Mouse (Mus musculus): ENCODE measurements at regions not wholly inside any gene's neighbourhood (a gene's known extent, or its start where the extent isn't known, plus 50 kb on each side); places are given as distances from the start of the nearest gene placed in this dataset.
A peak's percentile ranks its signal among the peaks of the same experiment; 100 is the strongest.
"Not testable (repeated sequence)": the region's sequence is repeated elsewhere in the genome, so short reads cannot be mapped to it uniquely, and the experiment has no call there.

DNA sequence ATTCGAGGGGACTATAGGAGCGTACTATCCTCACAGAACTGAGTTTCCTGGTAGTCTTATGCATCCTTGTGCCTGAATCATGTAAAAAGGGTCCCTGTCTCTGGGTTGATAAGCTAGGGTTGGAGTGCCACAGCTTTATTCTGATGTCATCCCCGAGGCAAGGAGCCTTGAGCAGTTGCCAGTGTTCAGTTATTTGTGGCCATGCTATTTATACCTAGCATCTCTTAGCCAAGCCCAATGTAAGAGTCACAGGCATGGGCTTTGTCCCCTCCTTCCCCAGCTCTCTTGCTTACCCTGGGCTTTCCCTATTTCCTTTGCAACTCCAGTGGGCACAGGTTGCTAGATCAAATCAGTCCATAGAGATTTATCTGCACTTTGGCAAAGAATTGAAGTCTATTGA, 288.6 kb downstream of the Cyp26b1 start:
- H3K27me3 ChIP-seq: no peaks in the 10 kb centered on the region
- no peaks in the 10 kb centered on the region for H3K36me3 ChIP-seq (ENCODE audit: poor library complexity, severe bottlenecking)
- no peak overlapping the region for H3K27ac ChIP-seq
- H3K9me3 ChIP-seq (replicated peaks): no peaks in the 10 kb centered on the region
- ATAC-seq: no peak
- no peaks in the 10 kb centered on the region for H3K4me1 ChIP-seq
- H3K4me3 ChIP-seq: no peak overlapping the region
- H3K9ac ChIP-seq: no peak overlapping the region
- 85% methylated on average over 3 of the region's 3 CpGs for WGBS
- no peak overlapping the region for H3K4me2 ChIP-seq

- 81% methylated on average over 3 of the region's 3 CpGs for WGBS
- not testable (repeated sequence) for H3K4me3 ChIP-seq; H3K4me1 ChIP-seq; H3K27ac ChIP-seq; ATAC-seq; H3K4me2 ChIP-seq; H3K9me3 ChIP-seq (replicated peaks); H3K36me3 ChIP-seq (ENCODE audit: poor library complexity, severe bottlenecking); H3K27me3 ChIP-seq; H3K9ac ChIP-seq
These were observed 290.8 kb downstream of the Cyp26b1 start for GRCm38 (mm10) chr6:84302916-84303315.

- H3K4me2 ChIP-seq: no peak overlapping the region
- H3K27ac ChIP-seq: no peak overlapping the region
- H3K27me3 ChIP-seq: no peaks in the 10 kb centered on the region
- no peaks in the 10 kb centered on the region for H3K4me1 ChIP-seq
- ATAC-seq: no peak
- no peaks in the 10 kb centered on the region for H3K36me3 ChIP-seq (ENCODE audit: poor library complexity, severe bottlenecking)
- WGBS: 78% methylated on average over 2 of the region's 2 CpGs
- no peaks in the 10 kb centered on the region for H3K9me3 ChIP-seq (replicated peaks)
- no peak overlapping the region for H3K9ac ChIP-seq
- no peak overlapping the region for H3K4me3 ChIP-seq
These were observed 291.5 kb downstream of the Dysf start for GRCm38 (mm10) chr6:84299936-84300335.

GRCm38 (mm10) chr6:84299146-84299545, 290.8 kb downstream of the Dysf start:
- H3K27ac ChIP-seq: no peak overlapping the region
- no peak overlapping the region for H3K9ac ChIP-seq
- H3K9me3 ChIP-seq (replicated peaks): no peaks in the 10 kb centered on the region
- ATAC-seq: no peak
- no peak overlapping the region for H3K4me2 ChIP-seq
- no peaks in the 10 kb centered on the region for H3K36me3 ChIP-seq (ENCODE audit: poor library complexity, severe bottlenecking)
- H3K27me3 ChIP-seq: no peaks in the 10 kb centered on the region
- H3K4me1 ChIP-seq: no peaks in the 10 kb centered on the region
- H3K4me3 ChIP-seq: no peak overlapping the region

GRCm38 (mm10) chr6:84273907-84274306, 265.5 kb downstream of the Dysf start:
- not testable (repeated sequence) for H3K4me3 ChIP-seq; H3K36me3 ChIP-seq (ENCODE audit: poor library complexity, severe bottlenecking); H3K27me3 ChIP-seq; ATAC-seq; H3K9ac ChIP-seq; H3K9me3 ChIP-seq (replicated peaks); H3K27ac ChIP-seq; H3K4me2 ChIP-seq
- peaks cover 10% of the 10 kb centered on the region for H3K4me1 ChIP-seq

DNA sequence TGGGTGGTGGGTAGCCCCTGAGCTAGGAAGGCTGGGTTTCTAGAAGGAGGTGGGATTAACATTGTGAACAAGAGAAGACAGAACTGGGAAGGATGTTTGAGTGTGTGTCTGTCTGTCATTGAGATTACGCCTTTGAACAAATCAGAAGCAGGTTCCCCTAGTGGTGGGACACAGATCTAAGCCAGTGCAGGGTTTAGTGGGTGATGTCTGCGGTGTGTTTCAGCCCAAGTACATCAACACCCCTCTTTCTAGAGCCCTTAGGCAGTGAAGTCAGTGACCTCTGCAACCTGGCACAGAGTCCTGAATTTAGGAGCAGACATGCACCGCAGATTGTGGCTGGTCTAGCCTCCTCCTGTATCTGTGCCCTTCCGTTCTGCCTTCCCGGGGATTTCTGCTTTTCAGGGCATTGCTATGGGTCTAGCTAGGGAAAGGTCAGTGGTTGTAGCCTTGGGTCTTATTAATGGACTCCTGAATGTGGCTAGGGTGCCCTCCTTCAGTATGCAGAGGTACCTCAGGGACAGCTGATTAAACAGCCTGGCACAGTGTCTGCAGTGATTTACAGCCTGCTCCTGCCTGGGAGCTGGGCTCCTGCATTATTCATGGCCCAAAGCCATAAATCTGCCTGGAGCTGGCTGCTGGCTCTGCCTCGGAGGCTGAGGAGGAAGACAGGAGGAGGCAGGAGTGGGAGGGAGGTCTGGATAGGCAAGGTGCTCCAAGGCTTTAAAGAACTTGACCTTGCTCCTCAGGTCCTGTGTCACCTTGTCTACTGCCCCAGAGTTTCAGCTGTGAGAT, 264.3 kb downstream of the Dysf start:
- Histone ChIP-seq H3K4me2 (no peak overlapping the region), H3K4me1 (peaks cover 10% of the 10 kb centered on the region), H3K9me3 (replicated peaks) (no peaks in the 10 kb centered on the region), H3K36me3 (ENCODE audit: poor library complexity, severe bottlenecking) (no peaks in the 10 kb centered on the region), H3K27me3 (no peaks in the 10 kb centered on the region), H3K9ac (no peak overlapping the region), H3K27ac (no peak overlapping the region), H3K4me3 (no peak overlapping the region)
- WGBS: 72% methylated on average over 6 of the region's 6 CpGs
- ATAC-seq: peak; percentile 87

DNA sequence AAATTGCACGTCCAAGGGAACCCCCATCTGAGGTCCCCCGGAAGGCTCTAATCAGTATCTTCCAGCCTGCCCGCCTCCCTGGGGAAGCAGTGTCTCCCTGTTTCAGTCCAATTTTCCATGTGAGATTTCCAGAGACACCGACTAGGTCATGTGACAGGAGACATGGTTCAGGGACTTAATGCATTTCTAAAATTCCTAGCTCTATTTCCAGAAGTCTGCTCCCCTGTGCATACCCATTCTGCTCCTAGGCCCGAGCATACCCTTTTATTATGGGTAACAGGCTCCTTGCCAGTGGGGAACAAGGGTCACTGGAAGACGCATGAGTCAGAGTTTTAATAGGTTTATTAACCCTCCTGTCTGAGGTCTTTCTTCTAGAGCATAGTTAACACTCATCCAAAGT, 263.6 kb downstream of the Dysf start:
- Histone ChIP-seq H3K4me2 (no peak overlapping the region), H3K27ac (no peak overlapping the region), H3K36me3 (ENCODE audit: poor library complexity, severe bottlenecking) (no peaks in the 10 kb centered on the region), H3K4me1 (peaks cover 10% of the 10 kb centered on the region), H3K27me3 (no peaks in the 10 kb centered on the region), H3K9me3 (replicated peaks) (no peaks in the 10 kb centered on the region), H3K4me3 (no peak overlapping the region), H3K9ac (no peak overlapping the region)
- 81% methylated on average over 6 of the region's 6 CpGs for WGBS
- ATAC-seq: no peak

DNA sequence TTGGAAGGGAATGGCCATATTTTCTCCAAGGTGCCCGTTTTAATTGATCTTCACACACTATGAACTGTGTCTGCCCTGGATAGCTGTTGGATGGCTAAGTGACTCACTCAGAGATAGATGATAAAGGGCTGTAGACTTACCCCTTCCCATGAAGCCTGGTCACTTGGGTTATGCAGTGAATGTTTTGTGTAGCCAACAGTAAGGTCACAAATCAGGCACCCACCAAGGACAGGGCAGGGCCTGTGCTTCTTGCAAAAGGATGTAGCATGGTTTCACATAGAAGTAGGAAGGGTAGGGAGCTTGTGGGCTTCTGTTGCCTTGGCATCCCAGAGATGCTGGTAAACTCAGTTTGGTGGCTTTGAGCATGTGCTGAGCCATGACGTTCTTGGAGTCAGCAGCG, 263.1 kb downstream of the Dysf start:
- no peak for ATAC-seq
- H3K4me2 ChIP-seq: no peak overlapping the region
- H3K36me3 ChIP-seq (ENCODE audit: poor library complexity, severe bottlenecking): no peaks in the 10 kb centered on the region
- no peaks in the 10 kb centered on the region for H3K9me3 ChIP-seq (replicated peaks)
- H3K4me3 ChIP-seq: no peak overlapping the region
- H3K4me1 ChIP-seq: peaks cover 10% of the 10 kb centered on the region
- no peak overlapping the region for H3K9ac ChIP-seq
- 88% methylated on average over 3 of the region's 3 CpGs for WGBS
- H3K27ac ChIP-seq: no peak overlapping the region
- H3K27me3 ChIP-seq: no peaks in the 10 kb centered on the region

DNA sequence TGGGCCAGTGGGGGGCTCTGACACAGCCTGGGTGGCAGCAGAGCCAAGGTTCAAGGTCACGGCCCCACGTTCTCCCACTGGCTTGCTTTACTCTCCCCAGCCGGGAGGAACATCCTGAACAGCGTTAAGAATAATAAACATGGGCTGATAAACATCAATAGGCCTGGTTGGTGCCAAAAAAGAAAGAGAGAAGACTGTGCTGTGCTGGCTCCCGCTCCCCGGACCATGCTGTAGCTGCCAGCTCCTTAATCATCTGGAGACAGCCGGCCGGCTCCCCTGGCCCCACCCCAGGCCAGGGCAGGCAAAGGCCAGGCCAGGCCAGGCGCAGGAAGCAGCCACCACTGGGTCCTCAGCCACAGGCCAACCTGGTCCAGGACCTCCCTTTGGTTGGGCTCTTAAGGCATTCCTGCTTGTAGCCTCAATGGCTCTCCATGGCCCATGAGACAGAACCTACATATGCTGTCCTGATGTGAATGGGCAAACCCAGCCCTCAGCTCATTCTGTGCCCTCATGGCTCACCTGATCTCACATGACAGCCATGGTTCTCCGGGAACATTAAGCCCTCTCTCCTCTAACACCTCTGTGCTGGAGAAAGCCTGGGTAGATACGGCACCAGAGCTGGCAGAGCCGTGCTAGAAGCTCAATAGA, 262.3 kb downstream of the Dysf start:
- ATAC-seq: no peak
- peaks cover 10% of the 10 kb centered on the region for H3K4me1 ChIP-seq

DNA sequence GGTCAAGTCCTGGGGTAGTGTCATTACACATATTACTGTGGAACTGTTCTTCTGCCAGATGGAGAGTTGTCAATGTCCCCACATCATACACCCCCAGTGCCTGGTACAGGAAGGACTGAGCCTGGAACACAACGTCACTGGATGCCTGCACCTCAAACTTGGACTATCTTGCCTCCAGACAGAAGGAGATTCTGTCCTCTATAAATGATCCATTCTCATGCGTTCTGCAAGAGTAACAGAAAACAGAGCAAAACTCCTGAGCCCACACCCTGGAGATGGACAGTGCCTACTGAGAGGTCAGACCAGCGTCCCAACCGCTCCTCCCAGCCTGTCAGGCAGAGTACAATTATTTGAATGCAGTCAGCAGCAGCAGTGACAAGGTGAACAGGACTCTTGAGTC, 261.1 kb downstream of the Dysf start:
- no peak for ATAC-seq
- H3K36me3 ChIP-seq (ENCODE audit: poor library complexity, severe bottlenecking): no peaks in the 10 kb centered on the region
- no peak overlapping the region for H3K9ac ChIP-seq
- H3K4me2 ChIP-seq: no peak overlapping the region
- peaks cover 10% of the 10 kb centered on the region for H3K4me1 ChIP-seq
- H3K9me3 ChIP-seq (replicated peaks): no peaks in the 10 kb centered on the region
- no peak overlapping the region for H3K4me3 ChIP-seq
- no peaks in the 10 kb centered on the region for H3K27me3 ChIP-seq
- WGBS: 92% methylated on average over 4 of the region's 4 CpGs
- H3K27ac ChIP-seq: no peak overlapping the region

More for the DNA sequence above, 262.3 kb downstream of the Dysf start:
- no peaks in the 10 kb centered on the region for H3K9me3 ChIP-seq (replicated peaks)
- H3K27me3 ChIP-seq: no peaks in the 10 kb centered on the region
- no peak overlapping the region for H3K4me3 ChIP-seq
- no peak overlapping the region for H3K27ac ChIP-seq
- no peaks in the 10 kb centered on the region for H3K36me3 ChIP-seq (ENCODE audit: poor library complexity, severe bottlenecking)
- H3K4me2 ChIP-seq: no peak overlapping the region
- no peak overlapping the region for H3K9ac ChIP-seq
- 76% methylated on average over 12 of the region's 12 CpGs for WGBS

DNA sequence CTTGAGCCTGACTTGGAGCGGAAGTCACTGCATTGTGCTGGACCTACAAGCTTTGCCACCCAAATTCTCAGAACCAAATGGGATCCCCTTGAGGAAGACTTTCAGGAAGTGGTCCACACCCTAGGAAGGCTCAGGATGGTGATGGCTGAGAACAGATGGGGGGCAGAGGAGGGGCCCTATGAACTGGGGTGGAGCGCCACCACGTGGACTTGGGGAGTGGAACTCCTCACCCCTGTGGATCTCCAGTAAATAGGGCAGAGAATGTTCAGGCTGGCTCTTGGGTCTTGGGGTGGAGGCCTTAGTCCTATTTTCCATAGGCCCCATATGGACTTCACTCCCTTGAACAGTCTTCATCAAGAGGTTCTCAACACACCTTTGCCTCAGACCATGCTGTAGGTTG, 260.6 kb downstream of the Dysf start:
- WGBS: 73% methylated on average over 3 of the region's 3 CpGs
- no peak overlapping the region for H3K9ac ChIP-seq

DNA sequence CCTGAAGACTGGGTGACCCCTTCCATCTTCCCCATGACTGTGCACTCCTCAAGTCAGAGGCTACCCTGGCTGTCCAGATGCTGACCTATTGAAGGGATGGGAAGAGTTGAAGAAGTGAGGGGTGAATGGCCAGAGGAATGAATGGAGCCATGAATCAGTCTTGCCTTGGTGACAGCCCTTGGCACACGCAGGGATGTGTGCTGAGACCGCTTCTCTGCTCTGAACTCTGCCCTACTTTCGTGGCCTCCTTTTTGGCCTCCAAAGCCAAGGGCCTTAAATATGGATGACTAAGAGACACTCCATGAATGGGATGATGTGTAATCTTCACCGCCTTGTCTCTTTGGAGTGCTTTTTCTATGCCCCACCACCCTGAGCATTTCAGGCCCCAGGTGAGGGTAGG, 259.7 kb downstream of the Dysf start:
- no peak overlapping the region for H3K4me3 ChIP-seq
- no peaks in the 10 kb centered on the region for H3K36me3 ChIP-seq (ENCODE audit: poor library complexity, severe bottlenecking)
- WGBS: 98% methylated on average over 4 of the region's 4 CpGs
- no peak overlapping the region for H3K27ac ChIP-seq
- H3K9ac ChIP-seq: no peak overlapping the region
- no peaks in the 10 kb centered on the region for H3K27me3 ChIP-seq
- no peaks in the 10 kb centered on the region for H3K9me3 ChIP-seq (replicated peaks)
- no peak for ATAC-seq
- H3K4me1 ChIP-seq: peaks cover 8% of the 10 kb centered on the region
- no peak overlapping the region for H3K4me2 ChIP-seq

More for the DNA sequence above, 260.6 kb downstream of the Dysf start:
- ATAC-seq: no peak
- Histone ChIP-seq H3K9me3 (replicated peaks) (no peaks in the 10 kb centered on the region), H3K4me1 (peaks cover 10% of the 10 kb centered on the region), H3K36me3 (ENCODE audit: poor library complexity, severe bottlenecking) (no peaks in the 10 kb centered on the region), H3K4me2 (no peak overlapping the region), H3K4me3 (no peak overlapping the region), H3K27ac (no peak overlapping the region), H3K27me3 (no peaks in the 10 kb centered on the region)

GRCm38 (mm10) chr6:84267526-84267925, 259.1 kb downstream of the Dysf start:
- Histone ChIP-seq H3K9ac (no peak overlapping the region), H3K27me3 (no peaks in the 10 kb centered on the region), H3K36me3 (ENCODE audit: poor library complexity, severe bottlenecking) (no peaks in the 10 kb centered on the region), H3K4me1 (peaks cover 2% of the 10 kb centered on the region; the same call in 1 of the 2 replicates), H3K9me3 (replicated peaks) (no peaks in the 10 kb centered on the region), H3K4me3 (no peak overlapping the region), H3K4me2 (no peak overlapping the region), H3K27ac (no peak overlapping the region)
- no peak for ATAC-seq
- WGBS: 88% methylated on average over 6 of the region's 6 CpGs
